In genomic region chr12:108365340-108365739, GRCm38 (mm10) we compare ENCODE assay signal across 9 mouse cellular contexts. TPM values are rescaled to one million over a fixed set of nuclear protein-coding genes. Genes with fewer than 3 reads are reported as not detected.
A peak's percentile ranks its signal among the peaks of the same experiment; 100 is the strongest.
DNase-seq lines count a peak whose midpoint lies in the region; ATAC-seq and TF ChIP-seq lines count a peak whose summit lies in the region.
"Had no signal": no experiment of that assay in that cellular context is flagged by ENCODE, and none has a peak within 500 bp of the region (broad histone marks: within the 10 kb centered on the region; RNA-seq: fewer than 3 reads in every experiment).

No protein-coding gene starts in this region.

- no peaks in the 10 kb centered on the region for H3K36me3 ChIP-seq in forebrain, postnatal 0 days (ENCODE audit: insufficient read depth)
- H3K36me3 ChIP-seq in forebrain, embryonic 12.5 days (replicated peaks) = no peaks in the 10 kb centered on the region
- H3K36me3 ChIP-seq in intestine, postnatal 0 days (ENCODE audit: control insufficient read depth, insufficient read depth) = no peaks in the 10 kb centered on the region
- H3K36me3 ChIP-seq: liver, embryonic 13.5 days had no signal

- H3K4me3 ChIP-seq in forebrain, postnatal 0 days (ENCODE audit: low read depth, low read length) = no peak overlapping the region
- no peak overlapping the region for H3K4me3 ChIP-seq in forebrain, embryonic 12.5 days (replicated peaks)
- no peak overlapping the region for H3K4me3 ChIP-seq in intestine, postnatal 0 days (ENCODE audit: low read depth, low read length)
- H3K4me3 ChIP-seq: liver, embryonic 13.5 days had no signal

- H3K4me2 ChIP-seq in forebrain, postnatal 0 days (ENCODE audit: low read depth) = no peak overlapping the region
- no peak overlapping the region for H3K4me2 ChIP-seq in forebrain, embryonic 12.5 days
- H3K4me2 ChIP-seq in intestine, postnatal 0 days (replicated peaks; ENCODE audit: low read depth) = no peak overlapping the region
- H3K4me2 ChIP-seq: liver, embryonic 13.5 days had no signal

- no peaks in the 10 kb centered on the region for H3K9me3 ChIP-seq in forebrain, postnatal 0 days (ENCODE audit: low read length)
- no peaks in the 10 kb centered on the region for H3K9me3 ChIP-seq in forebrain, embryonic 12.5 days
- H3K9me3 ChIP-seq in intestine, postnatal 0 days (ENCODE audit: control insufficient read depth) = no peaks in the 10 kb centered on the region
- H3K9me3 ChIP-seq: liver, embryonic 13.5 days had no signal

- H3K27me3 ChIP-seq in forebrain, postnatal 0 days (ENCODE audit: insufficient read depth, low read length) = no peaks in the 10 kb centered on the region
- no peaks in the 10 kb centered on the region; the same call in 1 of the 2 replicates for H3K27me3 ChIP-seq in forebrain, embryonic 12.5 days
- no peaks in the 10 kb centered on the region for H3K27me3 ChIP-seq in intestine, postnatal 0 days (replicated peaks; ENCODE audit: control insufficient read depth, insufficient read depth, low read length)
- H3K27me3 ChIP-seq: liver, embryonic 13.5 days had no signal

- no peak overlapping the region for H3K27ac ChIP-seq in forebrain, postnatal 0 days (ENCODE audit: low read depth, low read length)
- H3K27ac ChIP-seq in forebrain, embryonic 12.5 days = no peak overlapping the region
- no peak overlapping the region for H3K27ac ChIP-seq in intestine, postnatal 0 days (ENCODE audit: low read depth, low read length)
- H3K27ac ChIP-seq: liver, embryonic 13.5 days had no signal

- H3K9ac ChIP-seq in forebrain, postnatal 0 days = no peak overlapping the region
- H3K9ac ChIP-seq in forebrain, embryonic 12.5 days = no peak overlapping the region
- H3K9ac ChIP-seq in intestine, postnatal 0 days (ENCODE audit: low read depth, low read length) = no peak overlapping the region
- H3K9ac ChIP-seq: liver, embryonic 13.5 days had no signal

- WGBS in forebrain, postnatal 0 days = 13% methylated on average over 3 of the region's 3 CpGs
- 33% methylated on average over 3 of the region's 3 CpGs for WGBS in forebrain, embryonic 12.5 days
- 21% methylated on average over 3 of the region's 3 CpGs for WGBS in intestine, postnatal 0 days

- DNase-seq in forebrain, postnatal 0 days = peak; percentile 69
- peak; percentile 53 for DNase-seq in 3134 (ENCODE audit: extremely low read depth, insufficient read length, low spot score)
- DNase-seq in fat pad, adult 2 months (ENCODE audit: extremely low read depth, low read depth, low spot score) = peak; percentile 31
- DNase-seq in lung, postnatal 4 days = peak; percentile 79 to 88
- no peak for DNase-seq in layer of hippocampus, adult 9-10 months (ENCODE audit: low spot score)
- DNase-seq: liver, embryonic 13.5 days had no signal

- TF ChIP-seq CTCF in forebrain, postnatal 0 days (IDR thresholded peaks at IDR 0.05; ENCODE audit: low read depth) = peak; percentile 41
- TF ChIP-seq CTCF in intestine, postnatal 0 days (IDR thresholded peaks at IDR 0.05; ENCODE audit: low read depth) = peak; percentile 62

- peak; percentile 24; the same call in 1 of the 2 replicates for ATAC-seq in forebrain, postnatal 0 days
- ATAC-seq in forebrain, embryonic 12.5 days (ENCODE audit: low FRiP score) = no peak
- no peak for ATAC-seq in intestine, postnatal 0 days
- ATAC-seq in granulocyte monocyte progenitor cell, adult 5-6 weeks (replicated peaks; ENCODE audit: poor library complexity, severe bottlenecking) = no peak

- no peaks in the 10 kb centered on the region for H3K4me1 ChIP-seq in forebrain, postnatal 0 days (ENCODE audit: insufficient read depth)
- peaks cover 14% of the 10 kb centered on the region for H3K4me1 ChIP-seq in forebrain, embryonic 12.5 days
- H3K4me1 ChIP-seq in intestine, postnatal 0 days (replicated peaks; ENCODE audit: control insufficient read depth, insufficient read depth, low read length) = no peaks in the 10 kb centered on the region

RNA-seq across cellular contexts. Expression of gene Eml1, which starts 5.4 kb away (rescaled TPM):
- total RNA-seq in forebrain, postnatal 0 days (2014; rRNA removed) = 69.1 and 82.9 TPM in 2 replicates
- 42.8 and 43.5 TPM in 2 replicates for polyA plus RNA-seq in forebrain, postnatal 0 days (2015; fragmentation: Nextera tagmentation; extraction: Ambion mirVana)
- 82.4 and 83.0 TPM in 2 replicates for polyA plus RNA-seq in forebrain, embryonic 12.5 days (2016; fragmentation: Nextera tagmentation; extraction: Ambion mirVana)
- polyA plus RNA-seq in intestine, postnatal 0 days (2015; fragmentation: Nextera tagmentation; extraction: Ambion mirVana) = 27.8 and 32.9 TPM in 2 replicates
- not detected in 2 replicates for total RNA-seq in granulocyte monocyte progenitor cell, adult 5-6 weeks (2014; fragmentation: Nextera tagmentation)
- total RNA-seq in granulocyte monocyte progenitor cell, adult 5-6 weeks (2017) = not detected in 2 replicates

RNA-seq across cellular contexts. Expression of gene Cyp46a1, which starts 31.2 kb away (rescaled TPM):
- 30.4 and 34.9 TPM in 2 replicates for total RNA-seq in forebrain, postnatal 0 days (2014; rRNA removed)
- 41.8 and 49.6 TPM in 2 replicates for polyA plus RNA-seq in forebrain, postnatal 0 days (2015; fragmentation: Nextera tagmentation; extraction: Ambion mirVana)
- 24.4 and 24.6 TPM in 2 replicates for polyA plus RNA-seq in forebrain, embryonic 12.5 days (2016; fragmentation: Nextera tagmentation; extraction: Ambion mirVana)
- polyA plus RNA-seq in intestine, postnatal 0 days (2015; fragmentation: Nextera tagmentation; extraction: Ambion mirVana) = 0.85 and 0.86 TPM in 2 replicates
- not detected in 2 replicates for total RNA-seq in granulocyte monocyte progenitor cell, adult 5-6 weeks (2014; fragmentation: Nextera tagmentation)
- total RNA-seq in granulocyte monocyte progenitor cell, adult 5-6 weeks (2017) = not detected in 2 replicates

RNA-seq across cellular contexts. Expression of gene Hhipl1, which starts 59.3 kb away (rescaled TPM):
- 3.9 and 5.2 TPM in 2 replicates for total RNA-seq in forebrain, postnatal 0 days (2014; rRNA removed)
- 1.1 and 1.5 TPM in 2 replicates for polyA plus RNA-seq in forebrain, postnatal 0 days (2015; fragmentation: Nextera tagmentation; extraction: Ambion mirVana)
- 3.3 and 3.5 TPM in 2 replicates for polyA plus RNA-seq in forebrain, embryonic 12.5 days (2016; fragmentation: Nextera tagmentation; extraction: Ambion mirVana)
- polyA plus RNA-seq in intestine, postnatal 0 days (2015; fragmentation: Nextera tagmentation; extraction: Ambion mirVana) = 0.20 TPM in 2 replicates
- not detected in 2 replicates for total RNA-seq in granulocyte monocyte progenitor cell, adult 5-6 weeks (2014; fragmentation: Nextera tagmentation)
- total RNA-seq in granulocyte monocyte progenitor cell, adult 5-6 weeks (2017) = not detected in 2 replicates
- polyA plus RNA-seq: liver, embryonic 13.5 days had no signal

Comparison
In these comparisons a context has a peak if more than half of its experiments do, and no peak if none do; other contexts are left out.
1. RNA of gene Cyp46a1, which starts 31.2 kb away (polyA plus RNA-seq): 41.8 to 49.6 TPM in forebrain, postnatal 0 days and 24.4 to 24.6 TPM in forebrain, embryonic 12.5 days; 0.85 to 0.86 TPM in intestine, postnatal 0 days; every median in the first group is over 10 times any median in the second.